Mouse (Mus musculus): ENCODE measurements around the gene Vmn2r115. TPM values are rescaled to one million over a fixed set of nuclear protein-coding genes. Genes with fewer than 3 reads are reported as not detected.
"Not testable (repeated sequence)": the region's sequence is repeated elsewhere in the genome, so short reads cannot be mapped to it uniquely, and the experiment has no call there.

Vmn2r115 gene
- not detected for total RNA-seq (2021)
- long read RNA-seq, experiment 1: 0 reads
- long read RNA-seq, experiment 2: 0 reads

DNA sequence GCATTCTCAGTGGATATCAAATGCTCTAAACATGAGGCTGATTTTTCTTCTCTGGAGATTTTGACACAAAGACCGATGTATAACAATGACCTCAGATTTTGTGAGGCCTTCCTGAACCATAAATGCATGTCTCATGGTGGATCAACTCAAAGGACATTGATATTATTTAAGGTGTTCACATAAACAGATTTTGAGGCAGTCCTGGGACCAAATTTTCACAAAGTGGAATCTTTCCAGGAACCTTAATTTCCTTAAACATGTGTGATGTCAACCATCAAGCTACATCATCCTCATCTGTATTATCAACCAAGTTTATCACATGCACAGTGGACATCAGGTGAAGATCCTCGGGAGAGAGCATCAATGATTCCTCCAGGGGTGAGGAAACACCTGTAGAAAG lies at the start of gene Vmn2r115:
Gene Vmn2r115, plus strand, starts transcription at position 301 of the 400 bp plus-strand sequence.
- DNase-seq (ENCODE audit: low spot score): not testable (repeated sequence)

DNA sequence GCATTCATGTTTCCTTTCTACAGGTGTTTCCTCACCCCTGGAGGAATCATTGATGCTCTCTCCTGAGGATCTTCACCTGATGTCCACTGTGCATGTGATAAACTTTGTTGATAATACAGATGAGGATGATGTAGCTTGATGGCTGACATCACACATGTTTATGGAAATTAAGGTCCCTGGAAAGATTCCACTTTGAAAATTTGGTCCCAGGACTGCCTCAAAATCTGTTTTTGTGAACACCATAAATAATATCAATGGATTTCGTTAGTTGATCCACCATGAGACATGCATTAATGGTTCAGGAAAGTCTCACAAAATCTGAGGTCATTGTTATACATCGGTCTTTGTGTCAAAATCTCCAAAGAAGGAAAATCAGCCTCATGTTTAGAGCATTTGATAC lies 31.1 kb upstream of the Vmn2r115 start, which contains the start of gene Vmn2r114:
Gene Vmn2r114, minus strand, starts transcription at position 101 of the 400 bp plus-strand sequence.
- DNase-seq (ENCODE audit: low spot score): not testable (repeated sequence)

GRCm38 (mm10) chr17:23330657-23331056 lies 12.9 kb upstream of the Vmn2r115 start:
- DNase-seq (ENCODE audit: low spot score): no peak

DNA sequence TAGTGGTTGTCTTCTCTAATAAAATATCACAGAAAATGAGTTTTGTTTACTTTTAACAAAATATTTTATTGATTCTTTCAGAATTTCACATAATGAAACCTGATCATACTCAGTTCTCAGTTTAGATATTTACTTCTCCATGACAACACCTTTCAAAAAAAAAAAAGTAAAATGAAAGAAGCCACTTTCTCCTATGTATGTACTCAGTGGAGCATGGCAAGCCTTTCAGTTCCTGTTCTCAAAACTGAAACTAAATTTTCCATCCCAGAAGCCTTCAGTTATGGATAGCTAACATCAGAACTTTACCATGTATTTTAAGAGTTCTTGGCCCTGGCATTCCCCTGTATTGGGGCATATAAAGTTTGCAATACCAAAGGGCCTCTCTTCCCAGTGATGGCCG lies 8.1 kb downstream of the Vmn2r115 start:
- no peak for DNase-seq (ENCODE audit: low spot score)

- not testable (repeated sequence) for DNase-seq (ENCODE audit: low spot score)
Observed at GRCm38 (mm10) chr17:23384304-23384703, 40.8 kb downstream of the Vmn2r115 start, which contains the start of gene Vmn2r116. Gene Vmn2r116, plus strand, starts transcription at chr17:23384604.

Other genes starting within 250 kb of the Vmn2r115 start
- 1 to 10 TPM; 1.2 to 1.5 TPM for gene Zfp40, start 150.5 kb upstream of the Vmn2r115 start, total RNA-seq (2021)
- not detected for gene Vmn2r114, start 31.2 kb upstream of the Vmn2r115 start, total RNA-seq (2021)
- gene Vmn2r116, start 40.9 kb downstream of the Vmn2r115 start, total RNA-seq (2021): not detected
- not detected for gene Vmn2r117, start 136.0 kb downstream of the Vmn2r115 start, total RNA-seq (2021)
- gene Zfp213, start 220.5 kb downstream of the Vmn2r115 start, total RNA-seq (2021): 1 to 10 TPM; 2.1 to 2.8 TPM

Measured in gastrocnemius, adult 18-20 months (tissue).